Mouse (Mus musculus) gastrocnemius, postnatal 4 days (tissue): ENCODE measurements around the gene Adgb. TPM values are rescaled to one million over a fixed set of nuclear protein-coding genes. Genes with fewer than 3 reads are reported as not detected.
"Not testable (repeated sequence)": the region's sequence is repeated elsewhere in the genome, so short reads cannot be mapped to it uniquely, and the experiment has no call there.

Experiments used
- DNase-seq, 2 experiments: peaks; one replicate each; pipeline ENCODE4 v3.0.0; 2021 to 2022; ENCODE audit warnings: low spot score in 2 of 2, mixed read lengths in 2 of 2
- long read RNA-seq, 2 experiments: library from polyadenylated mRNA; stranded (forward); transcript quantifications; one replicate each; pipeline ENCODE4 v2.0.0; 2021
- total RNA-seq, 2 experiments: library from RNA; stranded (reverse); gene quantifications; 2 replicates each; pipeline ENCODE4 v1.2.3; 2021

The Adgb gene
- total RNA-seq = under 1 TPM in 1 of 2 experiments, not detected in 1; 0.23 TPM
- long read RNA-seq, experiment 1 = 0 reads
- long read RNA-seq, experiment 2 = 0 reads

DNA sequence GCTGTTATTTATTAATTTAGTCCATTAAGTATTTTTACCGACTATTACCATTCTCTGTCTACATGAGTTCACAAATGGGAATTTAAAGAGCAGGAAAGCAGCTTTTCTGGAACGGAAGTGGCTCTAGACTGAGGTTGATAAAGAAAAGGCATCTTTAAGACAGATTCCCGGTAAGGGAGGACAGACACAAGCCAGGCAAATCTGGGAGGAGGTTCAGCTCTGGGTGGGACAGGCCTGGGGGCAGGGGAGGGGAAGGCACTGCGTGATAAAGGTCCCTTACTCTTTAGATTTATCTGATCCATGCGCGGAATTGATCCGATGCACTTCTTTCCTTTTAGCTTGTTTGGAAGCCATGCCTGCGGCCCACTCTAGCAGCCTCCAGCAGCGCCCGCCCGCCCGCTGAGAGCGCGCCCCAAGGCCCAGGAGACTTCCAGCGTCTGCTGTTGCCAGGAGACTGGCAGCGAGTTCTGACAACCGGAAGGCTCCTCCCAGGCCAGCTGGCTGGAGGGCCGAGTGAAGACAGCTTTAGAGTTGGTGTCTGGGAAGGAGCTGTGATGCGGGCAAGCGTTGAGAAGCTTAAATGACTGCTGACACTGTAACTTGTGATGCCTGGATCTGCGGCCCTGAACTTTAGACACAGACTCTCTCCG, at the start of gene Adgb:
Gene Adgb, minus strand, starts transcription at position 366 of the 650 bp plus-strand sequence.
- DNase-seq = peak; percentile 28 to 63

DNA sequence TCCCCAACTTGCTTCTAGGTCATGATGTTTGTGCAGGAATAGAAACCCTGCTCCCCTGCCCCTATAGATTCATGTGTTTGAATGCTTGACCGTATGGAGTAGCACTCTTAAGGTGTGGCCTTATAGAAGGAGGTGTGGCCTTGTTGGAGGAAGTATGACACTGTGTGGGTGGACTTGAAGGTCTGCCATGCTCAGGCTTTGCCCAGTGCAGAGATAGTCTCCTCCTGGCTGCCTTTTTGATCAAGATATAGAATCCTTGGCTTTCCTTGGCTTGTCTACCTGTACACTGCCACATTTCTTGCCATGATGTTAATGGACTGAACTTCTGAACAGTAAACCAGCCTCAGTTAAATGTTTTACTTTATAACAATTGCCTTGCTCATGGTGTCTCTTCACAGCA, 8.0 kb upstream of the Adgb start:
- no peak for DNase-seq

GRCm38 (mm10) chr10:10477429-10477828, 5.3 kb upstream of the Adgb start:
- not testable (repeated sequence) for DNase-seq

DNA sequence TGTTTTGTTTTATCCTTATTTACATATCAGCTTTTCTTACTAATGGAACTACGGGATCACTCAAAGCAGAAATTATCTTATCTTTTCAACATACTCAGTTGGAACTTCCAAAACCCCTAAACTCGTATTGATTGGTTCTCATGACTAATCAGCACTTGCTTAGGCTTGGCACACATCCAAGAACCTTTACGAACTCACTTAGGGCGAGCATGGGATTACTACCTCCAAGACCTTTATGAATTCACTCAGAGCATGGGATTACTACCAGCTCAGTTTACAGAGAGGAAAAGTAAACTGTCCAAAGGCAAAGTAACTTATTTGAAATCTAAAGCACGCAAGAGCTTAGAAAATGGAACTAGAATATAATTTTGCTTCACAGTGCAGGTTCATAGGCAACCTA, 4.8 kb upstream of the Adgb start:
- no peak for DNase-seq

GRCm38 (mm10) chr10:10476549-10476948, 4.4 kb upstream of the Adgb start:
- no peak for DNase-seq

DNA sequence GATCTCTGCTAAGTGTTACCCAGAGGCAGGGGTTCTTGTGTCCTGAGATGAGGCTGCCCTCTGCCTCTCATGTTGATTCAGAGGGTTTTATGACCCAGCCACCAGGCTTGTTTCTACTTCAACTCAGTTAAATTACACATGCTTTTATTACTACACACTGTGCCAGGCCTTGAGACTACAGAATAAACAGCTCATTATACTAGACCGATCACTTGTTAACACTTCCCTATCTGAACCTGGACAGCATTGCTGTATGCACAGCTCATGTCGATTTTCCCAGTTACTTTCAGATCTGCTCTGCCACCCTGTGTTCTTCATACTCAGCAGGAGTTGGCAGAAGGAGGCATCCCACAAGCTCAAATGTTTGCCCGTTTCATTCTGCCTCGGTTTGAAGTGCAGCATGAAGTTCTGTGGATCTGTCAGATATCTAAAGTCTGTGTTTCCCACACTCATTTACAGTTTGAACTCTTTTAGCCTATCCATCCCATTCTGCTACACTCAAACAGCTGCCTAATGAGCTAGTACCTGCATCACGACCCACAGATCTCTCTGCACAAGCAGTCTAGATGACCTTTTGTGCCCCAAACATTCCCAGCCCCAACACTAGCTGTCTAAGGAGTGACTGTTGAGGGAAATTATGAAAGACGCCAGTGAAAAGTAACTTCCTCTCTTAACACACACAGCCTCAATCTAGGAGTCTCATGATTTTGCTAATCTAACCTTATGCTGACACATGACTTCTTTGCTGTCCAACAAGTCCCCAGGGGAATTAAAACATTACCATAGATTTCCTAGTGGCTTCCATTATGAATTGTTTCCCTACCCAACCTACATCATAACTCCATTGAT, 3.2 kb downstream of the Adgb start:
- no peak for DNase-seq

DNA sequence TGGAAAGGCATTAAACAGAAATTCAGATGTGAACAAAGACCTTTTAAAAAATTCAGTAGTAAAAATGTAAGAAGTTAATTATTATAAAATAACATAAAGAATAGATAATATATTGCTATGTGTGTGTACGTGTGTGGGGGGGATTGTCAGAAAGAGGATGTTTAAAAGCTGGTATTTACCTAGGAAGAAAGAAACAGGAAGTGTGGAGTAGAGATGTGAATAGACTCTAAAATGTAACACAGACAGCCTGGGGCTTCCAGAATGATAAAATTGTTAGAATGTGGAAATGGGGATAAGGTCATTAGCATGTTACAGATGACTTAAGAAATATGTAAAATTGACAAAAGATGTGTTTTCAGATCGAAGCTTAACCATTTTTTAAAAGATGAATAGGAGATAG, 12.0 kb downstream of the Adgb start:
- no peak for DNase-seq

DNA sequence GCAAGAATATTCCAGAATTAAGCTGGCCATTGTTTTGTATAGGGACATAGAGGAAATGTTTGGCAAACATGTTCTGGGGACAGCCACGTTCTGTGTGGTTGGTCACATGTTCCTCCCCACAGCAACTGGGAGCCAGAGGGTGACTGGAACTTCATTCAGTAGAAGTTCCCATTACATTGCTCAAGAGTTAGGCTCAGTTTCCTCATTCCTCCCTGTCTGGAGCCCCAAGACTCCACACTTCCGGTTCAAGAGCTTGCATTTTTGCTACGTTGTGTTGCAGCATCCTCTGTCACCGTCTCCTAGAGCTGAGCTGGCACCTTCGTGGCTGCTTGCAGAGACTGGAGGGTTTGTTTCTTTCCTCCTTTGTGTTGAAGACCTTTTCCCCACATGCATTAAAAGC, 15.1 kb downstream of the Adgb start:
- no peak for DNase-seq

DNA sequence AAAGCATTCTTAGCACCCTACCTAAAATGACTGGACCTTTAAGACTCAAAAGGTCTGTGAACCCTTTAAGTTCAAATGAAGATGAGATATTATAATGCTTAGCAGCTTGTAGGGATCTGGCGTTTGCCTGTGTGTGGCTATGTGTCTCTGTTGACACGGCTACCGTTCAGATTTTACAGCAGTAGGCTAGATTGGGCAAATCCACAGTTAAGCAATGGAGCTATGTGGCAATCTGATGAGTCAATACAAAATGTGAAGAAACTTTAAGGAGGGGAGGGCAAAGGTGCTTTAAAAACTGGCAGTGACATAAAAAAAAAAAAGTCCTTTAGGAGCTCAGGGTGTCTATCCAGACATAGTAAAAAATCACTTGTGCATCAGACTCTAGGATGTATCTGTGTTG, 23.1 kb downstream of the Adgb start:
- DNase-seq = no peak

GRCm38 (mm10) chr10:10444841-10445466, 27.2 kb downstream of the Adgb start:
- no peak for DNase-seq

- no peak for DNase-seq
These were observed 28.6 kb downstream of the Adgb start for GRCm38 (mm10) chr10:10443558-10443957.

DNA sequence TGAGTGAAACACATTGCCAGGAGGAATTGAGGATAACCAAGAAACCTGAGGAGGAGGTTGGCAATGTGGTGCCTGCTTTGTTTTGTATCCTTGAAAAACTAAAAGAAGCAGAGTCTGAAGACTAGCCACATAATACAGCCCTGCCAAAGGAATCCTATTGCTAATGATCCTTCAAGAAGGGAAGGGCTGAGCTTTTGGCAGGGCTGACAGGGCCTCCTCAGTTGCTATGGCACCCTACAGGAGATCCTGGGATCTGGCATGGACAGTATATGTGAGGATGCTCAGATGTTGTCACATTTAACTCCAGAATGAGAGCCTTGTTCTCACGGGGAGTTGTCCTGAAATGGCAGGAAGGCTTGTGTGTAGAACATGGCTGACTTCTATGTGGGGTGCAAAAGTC, 37.1 kb downstream of the Adgb start:
- no peak for DNase-seq

DNA sequence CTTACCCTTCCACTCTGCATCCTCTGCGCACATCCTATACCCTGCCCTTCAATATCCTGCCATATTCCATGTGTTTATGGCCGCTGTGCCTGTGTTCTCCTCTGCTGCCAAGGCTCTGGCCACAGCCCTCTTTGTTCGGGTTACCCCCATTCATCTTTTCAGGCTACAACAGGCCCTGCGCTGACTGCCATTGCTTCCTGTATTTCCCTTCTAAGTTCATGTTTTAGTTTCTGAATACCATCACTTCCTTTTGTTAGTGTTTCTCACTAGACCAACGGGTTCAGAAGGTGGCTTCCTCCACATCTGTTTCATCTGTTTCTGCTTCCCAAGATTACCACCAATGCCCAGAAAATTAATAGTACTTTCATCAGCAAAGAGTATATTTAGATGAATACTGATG, 42.5 kb downstream of the Adgb start:
- DNase-seq = no peak

- no peak for DNase-seq
These were observed 43.1 kb downstream of the Adgb start for GRCm38 (mm10) chr10:10429032-10429431.

DNA sequence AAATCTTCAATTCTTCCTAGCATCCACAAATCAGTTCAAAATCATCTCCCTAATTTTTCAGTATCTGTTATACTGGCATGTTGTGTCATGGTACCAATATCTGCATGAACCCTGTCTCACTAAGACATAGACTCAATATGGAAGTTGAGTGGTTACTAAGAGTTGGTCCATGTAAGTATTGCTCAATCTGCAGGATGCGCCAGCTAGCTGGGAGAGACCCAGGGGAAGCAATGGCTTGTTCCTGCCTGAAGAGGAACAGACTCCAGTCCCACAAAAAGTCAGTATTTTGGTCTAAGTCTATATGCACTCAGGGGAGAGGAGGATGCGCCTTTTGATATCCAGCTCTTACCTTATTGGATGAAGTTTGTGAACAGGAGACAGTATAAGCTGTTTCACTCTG, 47.7 kb downstream of the Adgb start:
- no peak for DNase-seq

DNA sequence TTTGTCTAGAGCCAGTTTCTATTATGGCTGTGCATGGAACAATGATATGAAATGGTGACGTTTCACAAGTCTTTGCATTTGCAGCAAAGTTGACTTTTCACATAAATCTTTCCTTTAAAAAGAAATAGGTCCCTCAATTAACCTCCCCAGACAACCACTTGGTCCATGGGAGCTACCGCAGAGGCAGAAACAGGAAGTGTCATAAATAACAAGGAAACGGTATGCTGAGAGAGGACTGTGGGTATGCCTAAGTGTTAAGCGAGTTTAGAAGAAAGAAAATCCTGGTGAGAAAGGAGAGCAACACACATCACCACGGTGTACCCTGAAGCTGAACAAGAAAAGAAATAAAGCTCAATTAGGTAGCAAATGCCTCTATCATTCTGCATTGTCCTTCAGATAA, 61.1 kb downstream of the Adgb start:
- DNase-seq = no peak

GRCm38 (mm10) chr10:10408166-10408565, 64.0 kb downstream of the Adgb start:
- no peak for DNase-seq

DNA sequence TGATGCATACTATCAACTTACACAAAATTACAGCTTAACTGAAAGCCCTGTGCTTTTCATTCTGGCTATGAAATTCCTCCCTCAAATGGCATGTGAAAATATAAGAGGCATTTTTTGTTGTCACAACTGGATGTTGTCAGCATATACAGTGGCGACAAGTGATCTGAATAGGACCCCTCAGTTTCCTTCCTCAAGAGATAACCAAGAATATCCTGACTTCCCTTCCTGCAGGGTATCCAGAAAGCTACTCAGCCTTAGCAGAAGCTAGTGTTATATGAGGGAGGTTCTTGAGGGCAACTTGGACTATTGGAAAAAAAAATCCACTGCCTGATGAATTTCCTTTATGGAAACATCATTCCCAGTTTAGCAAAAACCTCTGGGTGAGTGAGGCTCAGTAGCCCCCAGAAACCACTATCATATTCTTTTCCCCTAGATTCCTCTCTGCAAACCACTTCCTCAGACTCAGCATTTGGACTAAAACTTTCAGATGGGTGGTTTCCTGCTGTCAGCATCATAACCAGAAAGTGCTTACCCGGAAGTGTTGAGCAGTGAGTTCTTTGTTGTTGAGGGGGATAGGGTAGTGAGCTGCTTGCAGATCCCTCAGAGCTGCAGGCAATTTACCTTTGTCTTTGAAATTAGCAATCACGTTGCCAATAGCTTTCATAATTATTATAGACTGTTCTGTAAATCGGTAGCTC, 76.2 kb downstream of the Adgb start:
- no peak for DNase-seq

GRCm38 (mm10) chr10:10374629-10375028, 97.5 kb downstream of the Adgb start:
- no peak for DNase-seq

GRCm38 (mm10) chr10:10364025-10364424, 108.1 kb downstream of the Adgb start:
- DNase-seq = no peak

- DNase-seq = no peak
These were observed 116.4 kb downstream of the Adgb start for GRCm38 (mm10) chr10:10355605-10356227.
